Mouse (Mus musculus): ENCODE measurements around the gene Tmem87a. TPM values are rescaled to one million over a fixed set of nuclear protein-coding genes. Genes with fewer than 3 reads are reported as not detected.
A peak's percentile ranks its signal among the peaks of the same experiment; 100 is the strongest.

Tmem87a gene
- polyA plus RNA-seq, 1 experiment from 2014 or later: 12.0 TPM

GRCm38 (mm10) chr2:120402813-120403212 is 1.1 kb downstream of the Tmem87a start:
- H3K36me3 ChIP-seq (ENCODE audit: insufficient read depth, low read length): no peaks in the 10 kb centered on the region
- no peak for TF ChIP-seq CTCF (IDR thresholded peaks at IDR 0.05)
- no peak for TF ChIP-seq EP300 (IDR thresholded peaks at IDR 0.05)
- H3K27me3 ChIP-seq (replicated peaks; ENCODE audit: insufficient read depth, low read length): no peaks in the 10 kb centered on the region
- 29% methylated on average over 3 of the region's 3 CpGs for WGBS
- H3K27ac ChIP-seq (ENCODE audit: low read length): no peak overlapping the region
- ATAC-seq (no peak), DNase-seq (ENCODE audit: low spot score) (no peak)
- no peak overlapping the region for H3K9ac ChIP-seq (replicated peaks; ENCODE audit: low read depth)
- H3K4me1 ChIP-seq (ENCODE audit: insufficient read depth, low read depth, low read length): peaks cover 4% of the 10 kb centered on the region; the same call in 1 of the 2 replicates
- peak overlapping the region; percentile 63 for H3K4me2 ChIP-seq (replicated peaks; ENCODE audit: low read depth, low read length)
- peak overlapping the region; percentile 69 for H3K4me3 ChIP-seq (ENCODE audit: low read depth, low read length)
- H3K9me3 ChIP-seq (ENCODE audit: low read length): no peaks in the 10 kb centered on the region

GRCm38 (mm10) chr2:120397951-120398350 is 6.0 kb downstream of the Tmem87a start:
- WGBS: 88% methylated on average over 1 of the region's 1 CpGs
- no peak overlapping the region for H3K27ac ChIP-seq (ENCODE audit: low read length)
- H3K4me3 ChIP-seq (ENCODE audit: low read depth, low read length): no peak overlapping the region
- H3K36me3 ChIP-seq (ENCODE audit: insufficient read depth, low read length): peaks cover 5% of the 10 kb centered on the region; the same call in 1 of the 2 replicates
- no peaks in the 10 kb centered on the region for H3K27me3 ChIP-seq (replicated peaks; ENCODE audit: insufficient read depth, low read length)
- no peaks in the 10 kb centered on the region for H3K9me3 ChIP-seq (ENCODE audit: low read length)
- H3K9ac ChIP-seq (replicated peaks; ENCODE audit: low read depth): no peak overlapping the region
- DNase-seq (ENCODE audit: low spot score) (no peak), ATAC-seq (no peak)
- TF ChIP-seq EP300 (IDR thresholded peaks at IDR 0.05) (no peak), CTCF (IDR thresholded peaks at IDR 0.05) (no peak)
- peaks cover 4% of the 10 kb centered on the region; the same call in 1 of the 2 replicates for H3K4me1 ChIP-seq (ENCODE audit: insufficient read depth, low read depth, low read length)
- no peak overlapping the region for H3K4me2 ChIP-seq (replicated peaks; ENCODE audit: low read depth, low read length)

- Histone ChIP-seq H3K36me3 (ENCODE audit: insufficient read depth, low read length) (peaks cover 11% of the 10 kb centered on the region; the same call in 1 of the 2 replicates), H3K4me2 (replicated peaks; ENCODE audit: low read depth, low read length) (no peak overlapping the region), H3K27ac (ENCODE audit: low read length) (no peak overlapping the region), H3K9me3 (ENCODE audit: low read length) (no peaks in the 10 kb centered on the region), H3K27me3 (replicated peaks; ENCODE audit: insufficient read depth, low read length) (no peaks in the 10 kb centered on the region), H3K4me1 (ENCODE audit: insufficient read depth, low read depth, low read length) (no peaks in the 10 kb centered on the region), H3K4me3 (ENCODE audit: low read depth, low read length) (no peak overlapping the region), H3K9ac (replicated peaks; ENCODE audit: low read depth) (no peak overlapping the region)
- ATAC-seq (no peak), DNase-seq (ENCODE audit: low spot score) (no peak)
- TF ChIP-seq EP300 (IDR thresholded peaks at IDR 0.05) (no peak), CTCF (IDR thresholded peaks at IDR 0.05) (peak; percentile 20; the same call in 1 of the 2 replicates)
These were observed 11.5 kb downstream of the Tmem87a start for GRCm38 (mm10) chr2:120392406-120392805.

GRCm38 (mm10) chr2:120390934-120391333 is 13.0 kb downstream of the Tmem87a start:
- 81% methylated on average over 1 of the region's 1 CpGs for WGBS
- no peak overlapping the region for H3K9ac ChIP-seq (replicated peaks; ENCODE audit: low read depth)

GRCm38 (mm10) chr2:120389376-120389775 is 14.5 kb downstream of the Tmem87a start:
- H3K27ac ChIP-seq (ENCODE audit: low read length): no peak overlapping the region
- peaks cover 17% of the 10 kb centered on the region; the same call in 1 of the 2 replicates for H3K36me3 ChIP-seq (ENCODE audit: insufficient read depth, low read length)
- TF ChIP-seq CTCF (IDR thresholded peaks at IDR 0.05) (no peak), EP300 (IDR thresholded peaks at IDR 0.05) (no peak)
- H3K27me3 ChIP-seq (replicated peaks; ENCODE audit: insufficient read depth, low read length): no peaks in the 10 kb centered on the region
- H3K9me3 ChIP-seq (ENCODE audit: low read length): no peaks in the 10 kb centered on the region
- H3K4me1 ChIP-seq (ENCODE audit: insufficient read depth, low read depth, low read length): no peaks in the 10 kb centered on the region
- WGBS: 72% methylated on average over 3 of the region's 3 CpGs
- no peak overlapping the region for H3K4me2 ChIP-seq (replicated peaks; ENCODE audit: low read depth, low read length)
- ATAC-seq: no peak
- no peak overlapping the region for H3K4me3 ChIP-seq (ENCODE audit: low read depth, low read length)
- no peak overlapping the region for H3K9ac ChIP-seq (replicated peaks; ENCODE audit: low read depth)
- DNase-seq (ENCODE audit: low spot score): no peak

More at GRCm38 (mm10) chr2:120390934-120391333, 13.0 kb downstream of the Tmem87a start:
- no peaks in the 10 kb centered on the region for H3K27me3 ChIP-seq (replicated peaks; ENCODE audit: insufficient read depth, low read length)
- no peak for DNase-seq (ENCODE audit: low spot score)
- H3K27ac ChIP-seq (ENCODE audit: low read length): no peak overlapping the region
- TF ChIP-seq EP300 (IDR thresholded peaks at IDR 0.05): no peak
- no peak for TF ChIP-seq CTCF (IDR thresholded peaks at IDR 0.05)
- H3K4me2 ChIP-seq (replicated peaks; ENCODE audit: low read depth, low read length): no peak overlapping the region
- no peaks in the 10 kb centered on the region for H3K9me3 ChIP-seq (ENCODE audit: low read length)
- no peaks in the 10 kb centered on the region for H3K4me1 ChIP-seq (ENCODE audit: insufficient read depth, low read depth, low read length)
- H3K4me3 ChIP-seq (ENCODE audit: low read depth, low read length): no peak overlapping the region
- peaks cover 11% of the 10 kb centered on the region; the same call in 1 of the 2 replicates for H3K36me3 ChIP-seq (ENCODE audit: insufficient read depth, low read length)
- no peak for ATAC-seq

GRCm38 (mm10) chr2:120387291-120387690 is 16.6 kb downstream of the Tmem87a start:
- H3K36me3 ChIP-seq (ENCODE audit: insufficient read depth, low read length): peaks cover 11% of the 10 kb centered on the region; the same call in 1 of the 2 replicates
- WGBS: 92% methylated on average over 1 of the region's 1 CpGs
- no peak overlapping the region for H3K4me3 ChIP-seq (ENCODE audit: low read depth, low read length)
- H3K9ac ChIP-seq (replicated peaks; ENCODE audit: low read depth): no peak overlapping the region
- TF ChIP-seq EP300 (IDR thresholded peaks at IDR 0.05) (no peak), CTCF (IDR thresholded peaks at IDR 0.05) (no peak)
- H3K9me3 ChIP-seq (ENCODE audit: low read length): no peaks in the 10 kb centered on the region
- no peaks in the 10 kb centered on the region for H3K4me1 ChIP-seq (ENCODE audit: insufficient read depth, low read depth, low read length)
- H3K27me3 ChIP-seq (replicated peaks; ENCODE audit: insufficient read depth, low read length): no peaks in the 10 kb centered on the region
- ATAC-seq (no peak), DNase-seq (ENCODE audit: low spot score) (no peak)
- no peak overlapping the region for H3K4me2 ChIP-seq (replicated peaks; ENCODE audit: low read depth, low read length)
- H3K27ac ChIP-seq (ENCODE audit: low read length): no peak overlapping the region

GRCm38 (mm10) chr2:120386264-120386663 is 17.6 kb downstream of the Tmem87a start:
- Histone ChIP-seq H3K4me3 (ENCODE audit: low read depth, low read length) (no peak overlapping the region), H3K27me3 (replicated peaks; ENCODE audit: insufficient read depth, low read length) (no peaks in the 10 kb centered on the region), H3K27ac (ENCODE audit: low read length) (no peak overlapping the region), H3K4me2 (replicated peaks; ENCODE audit: low read depth, low read length) (no peak overlapping the region), H3K36me3 (ENCODE audit: insufficient read depth, low read length) (peaks cover 11% of the 10 kb centered on the region; the same call in 1 of the 2 replicates), H3K9ac (replicated peaks; ENCODE audit: low read depth) (no peak overlapping the region), H3K9me3 (ENCODE audit: low read length) (no peaks in the 10 kb centered on the region), H3K4me1 (ENCODE audit: insufficient read depth, low read depth, low read length) (no peaks in the 10 kb centered on the region)
- ATAC-seq (no peak), DNase-seq (ENCODE audit: low spot score) (no peak)
- TF ChIP-seq EP300 (IDR thresholded peaks at IDR 0.05) (no peak), CTCF (IDR thresholded peaks at IDR 0.05) (no peak)
- WGBS: 82% methylated on average over 1 of the region's 1 CpGs

All from lung, postnatal 0 days (tissue).